Mouse (Mus musculus) MEL (cell line): ENCODE measurements around the gene Milr1. TPM values are rescaled to one million over a fixed set of nuclear protein-coding genes. Genes with fewer than 3 reads are reported as not detected.

Experiments
- DNase-seq: peaks from one replicate; pipeline ENCODE4 v3.0.0; 2011; ENCODE audit warnings: low read depth, low spot score
- H3K27ac ChIP-seq: 2 replicates; pipeline ENCODE4 v1.5.1; 2012; ENCODE audit warnings: low read depth, mild to moderate bottlenecking, control low read depth, low read length, moderate library complexity; ENCODE audit not compliant: control insufficient read depth
- H3K27me3 ChIP-seq, 2 experiments: fragments of 150-350 bp in 1 of 2; sonication (generic) in 1 of 2; 2 replicates each; pipeline ENCODE4 v1.6.1; 2012; ENCODE audit warnings: low read length in 2 of 2, mild to moderate bottlenecking in 2 of 2, improper control_type of control experiment in 1 of 2, moderate library complexity in 1 of 2; ENCODE audit not compliant: insufficient read depth in 2 of 2, control insufficient read depth in 1 of 2
- H3K36me3 ChIP-seq, 2 experiments: 2 replicates each; pipeline ENCODE4 v1.6.1; 2012 to 2014; ENCODE audit warnings: low read length in 2 of 2, improper control_type of control experiment in 1 of 2, inconsistent platforms in 1 of 2, mild to moderate bottlenecking in 1 of 2; ENCODE audit not compliant: insufficient read depth in 2 of 2, control insufficient read depth in 1 of 2
- H3K4me1 ChIP-seq, 2 experiments: fragments of 150-350 bp in 1 of 2; sonication (generic) in 1 of 2; 2 replicates each; pipeline ENCODE4 v1.6.1; 2012; ENCODE audit warnings: low read length in 2 of 2, improper control_type of control experiment in 1 of 2, mild to moderate bottlenecking in 1 of 2; ENCODE audit not compliant: insufficient read depth in 2 of 2, control insufficient read depth in 1 of 2
- H3K4me3 ChIP-seq, 2 experiments: fragments of 150-350 bp in 1 of 2; sonication (generic) in 1 of 2; 2 replicates each; pipeline ENCODE4 v1.5.1; 2012; ENCODE audit warnings: low read depth in 2 of 2, low read length in 2 of 2, mild to moderate bottlenecking in 2 of 2, moderate library complexity in 2 of 2, control low read depth in 1 of 2, improper control_type of control experiment in 1 of 2; ENCODE audit not compliant: control insufficient read depth in 1 of 2, insufficient read depth in 1 of 2
- H3K79me2 ChIP-seq: 2 replicates; pipeline ENCODE4 v1.6.1; 2012; ENCODE audit warnings: mild to moderate bottlenecking, low read length, moderate library complexity; ENCODE audit not compliant: control insufficient read depth, poor library complexity, insufficient read depth
- H3K9ac ChIP-seq: 2 replicates; pipeline ENCODE4 v1.6.1; 2012; ENCODE audit warnings: low read depth, mild to moderate bottlenecking, control low read depth, low read length, moderate library complexity; ENCODE audit not compliant: control insufficient read depth, poor library complexity, severe bottlenecking
- H3K9me3 ChIP-seq: fragments of 150-350 bp; sonication (generic); replicated peaks from 2 replicates; pipeline ENCODE4 v1.6.1; 2012; ENCODE audit warnings: mild to moderate bottlenecking, low read length, improper control_type of control experiment, moderate library complexity; ENCODE audit not compliant: insufficient read depth
- BHLHE40 ChIP-seq: IDR thresholded peaks from 2 replicates; pipeline ENCODE4 v1.6.1; 2012; ENCODE audit warnings: low read depth, mild to moderate bottlenecking, inconsistent platforms, low read length, improper control_type of control experiment, borderline replicate concordance
- CHD1 ChIP-seq: IDR thresholded peaks from 2 replicates; pipeline ENCODE4 v1.6.1; 2012; ENCODE audit warnings: low read depth, mild to moderate bottlenecking, inconsistent platforms, low read length, improper control_type of control experiment
- CHD2 ChIP-seq: IDR thresholded peaks from 2 replicates; pipeline ENCODE4 v1.6.1; 2011; ENCODE audit warnings: low read length, improper control_type of control experiment
- ELF1 ChIP-seq: IDR thresholded peaks from 2 replicates; pipeline ENCODE4 v1.6.1; 2014; ENCODE audit warnings: low read depth, mild to moderate bottlenecking, inconsistent platforms, low read length, improper control_type of control experiment, moderate library complexity
- EP300 ChIP-seq, 2 experiments: IDR thresholded peaks; 2 replicates each; pipeline ENCODE4 v1.6.1; 2011; ENCODE audit warnings: improper control_type of control experiment in 2 of 2, low read length in 2 of 2, low read depth in 1 of 2, mild to moderate bottlenecking in 1 of 2
- ETS1 ChIP-seq: IDR thresholded peaks from 2 replicates; pipeline ENCODE4 v1.6.1; 2012; ENCODE audit warnings: low read depth, mild to moderate bottlenecking, inconsistent platforms, low read length, improper control_type of control experiment, moderate library complexity
- GATA1 ChIP-seq: IDR thresholded peaks from 2 replicates; pipeline ENCODE4 v1.6.1; 2011; ENCODE audit warnings: low read depth, low read length, improper control_type of control experiment
- HCFC1 ChIP-seq: IDR thresholded peaks from 2 replicates; pipeline ENCODE4 v1.6.1; 2012; ENCODE audit warnings: low read depth, mild to moderate bottlenecking, inconsistent platforms, low read length, improper control_type of control experiment, moderate library complexity
- JUND ChIP-seq: IDR thresholded peaks from 2 replicates; pipeline ENCODE4 v1.6.1; 2011; ENCODE audit warnings: low read depth, mild to moderate bottlenecking, improper control_type of control experiment, low read length
- KAT2A ChIP-seq: conservative IDR thresholded peaks from 2 replicates; pipeline ENCODE4 v1.6.1; 2012; ENCODE audit warnings: low read depth, low read length, improper control_type of control experiment, inconsistent platforms
- MAFK ChIP-seq: IDR thresholded peaks from 2 replicates; pipeline ENCODE4 v1.6.1; 2011; ENCODE audit warnings: low read depth, mild to moderate bottlenecking, low read length, improper control_type of control experiment, borderline replicate concordance
- MAZ ChIP-seq: IDR thresholded peaks from 2 replicates; pipeline ENCODE4 v1.6.1; 2012; ENCODE audit warnings: low read depth, mild to moderate bottlenecking, inconsistent platforms, low read length, improper control_type of control experiment
- MEF2A ChIP-seq: IDR thresholded peaks from 2 replicates; pipeline ENCODE4 v1.6.1; 2014; ENCODE audit warnings: low read depth, mild to moderate bottlenecking, inconsistent platforms, low read length, improper control_type of control experiment; ENCODE audit not compliant: poor library complexity, insufficient replicate concordance, severe bottlenecking; ENCODE audit errors: extremely low read depth
- MXI1 ChIP-seq: IDR thresholded peaks from 2 replicates; pipeline ENCODE4 v1.6.1; 2011; ENCODE audit warnings: mild to moderate bottlenecking, low read depth, low read length, improper control_type of control experiment
- MYB ChIP-seq: IDR thresholded peaks from 2 replicates; pipeline ENCODE4 v1.6.1; 2011; ENCODE audit warnings: mild to moderate bottlenecking, low read depth, low read length, improper control_type of control experiment
- MYC ChIP-seq: IDR thresholded peaks from 2 replicates; pipeline ENCODE4 v1.6.1; 2011; ENCODE audit warnings: low read depth, mild to moderate bottlenecking, low read length, improper control_type of control experiment, moderate library complexity
- NELFE ChIP-seq: IDR thresholded peaks from 2 replicates; pipeline ENCODE4 v1.6.1; 2011; ENCODE audit warnings: low read depth, low read length, improper control_type of control experiment
- NRF1 ChIP-seq: IDR thresholded peaks from 2 replicates; pipeline ENCODE4 v1.6.1; 2014; ENCODE audit warnings: low read depth, mild to moderate bottlenecking, inconsistent platforms, low read length, improper control_type of control experiment, moderate library complexity; ENCODE audit not compliant: poor library complexity, insufficient read depth, severe bottlenecking
- POLR2A ChIP-seq, 2 experiments: IDR thresholded peaks; 2 replicates each; pipeline ENCODE4 v1.6.1; 2011 to 2012; ENCODE audit warnings: low read length in 2 of 2, mild to moderate bottlenecking in 2 of 2, control low read depth in 1 of 2, improper control_type of control experiment in 1 of 2, low read depth in 1 of 2, moderate library complexity in 1 of 2; ENCODE audit not compliant: control insufficient read depth in 1 of 2, insufficient read depth in 1 of 2, poor library complexity in 1 of 2
- RCOR1 ChIP-seq: IDR thresholded peaks from 2 replicates; pipeline ENCODE4 v1.6.1; 2012; ENCODE audit warnings: low read depth, mild to moderate bottlenecking, inconsistent platforms, low read length, improper control_type of control experiment
- SMC3 ChIP-seq: IDR thresholded peaks from 2 replicates; pipeline ENCODE4 v1.6.1; 2011; ENCODE audit warnings: low read depth, low read length, improper control_type of control experiment
- TBP ChIP-seq: IDR thresholded peaks from 2 replicates; pipeline ENCODE4 v1.8.0; 2011; ENCODE audit warnings: low read depth, low read length, improper control_type of control experiment
- TCF12 ChIP-seq: IDR thresholded peaks from 2 replicates; pipeline ENCODE4 v1.6.1; 2014; ENCODE audit warnings: low read depth, mild to moderate bottlenecking, inconsistent platforms, low read length, improper control_type of control experiment, moderate library complexity
- UBTF ChIP-seq: IDR thresholded peaks from 2 replicates; pipeline ENCODE4 v1.6.1; 2012; ENCODE audit warnings: low read depth, mild to moderate bottlenecking, inconsistent platforms, low read length, improper control_type of control experiment, moderate library complexity, borderline replicate concordance; ENCODE audit not compliant: insufficient read depth
- USF2 ChIP-seq, 2 experiments: IDR thresholded peaks; 2 replicates each; pipeline ENCODE4 v1.6.1; 2011 to 2012; ENCODE audit warnings: improper control_type of control experiment in 2 of 2, low read length in 2 of 2, borderline replicate concordance in 1 of 2, inconsistent platforms in 1 of 2, low read depth in 1 of 2, mild to moderate bottlenecking in 1 of 2; ENCODE audit not compliant: insufficient read depth in 1 of 2
- ZC3H11A ChIP-seq: IDR thresholded peaks from 2 replicates; pipeline ENCODE4 v1.6.1; 2012; ENCODE audit warnings: low read depth, mild to moderate bottlenecking, inconsistent platforms, low read length, improper control_type of control experiment
- ZKSCAN1 ChIP-seq: IDR thresholded peaks from 2 replicates; pipeline ENCODE4 v1.6.1; 2012; ENCODE audit warnings: low read depth, mild to moderate bottlenecking, inconsistent platforms, low read length, improper control_type of control experiment, moderate library complexity
- ZMIZ1 ChIP-seq: IDR thresholded peaks from 2 replicates; pipeline ENCODE4 v1.6.1; 2012; ENCODE audit warnings: low read depth, mild to moderate bottlenecking, inconsistent platforms, low read length, improper control_type of control experiment, moderate library complexity
- ZNF384 ChIP-seq: IDR thresholded peaks from 2 replicates; pipeline ENCODE4 v1.6.1; 2012; ENCODE audit warnings: low read depth, mild to moderate bottlenecking, inconsistent platforms, low read length, improper control_type of control experiment
- polyA plus RNA-seq, 2 experiments: library from polyadenylated mRNA; stranded (reverse) in 1 of 2; unstranded in 1 of 2; fragments of >175 nt in 1 of 2; fragments of >200 nt in 1 of 2; gene quantifications; 2 replicates each; pipeline versions ENCODE4 v1.2.1 to v1.2.4; 2012; ENCODE audit warnings: low replicate concordance in 2 of 2, low read depth in 1 of 2; ENCODE audit not compliant: insufficient read length in 2 of 2, insufficient read depth in 1 of 2, missing spikeins in 1 of 2
- total RNA-seq: library from RNA; depleted of rRNA; stranded (reverse); fragments of 300-350 nt; gene quantifications from 2 replicates; pipeline ENCODE4 v1.2.3, GENCODE M21; 2012

The Milr1 gene
- total and polyA plus RNA-seq, 3 experiments = 0.26 TPM; not detected in 2

GRCm38 (mm10) chr11:106720379-106720778, 30.6 kb upstream of the Milr1 start:
- Histone ChIP-seq H3K27ac (no peak overlapping the region), H3K36me3 (peaks cover 0 to 25% of the 10 kb centered on the region in 2 experiments; a peak in 2 of 4 replicates), H3K9ac (no peak overlapping the region), H3K4me1 (peaks cover 16 to 25% of the 10 kb centered on the region in 2 experiments), H3K27me3 (no peaks in the 10 kb centered on the region; a peak in 1 of 4 replicates), H3K9me3 (no peaks in the 10 kb centered on the region), H3K79me2 (no peaks in the 10 kb centered on the region), H3K4me3 (no peak overlapping the region)
- TF ChIP-seq ZMIZ1 = no peak
- TF ChIP-seq USF2 (IDR thresholded peaks at IDR 0.05; ENCODE audit: borderline replicate concordance in 1 of 2, insufficient read depth in 1 of 2, low read depth in 1 of 2, low read length in 2 of 2) = no peak
- TF ChIP-seq TCF12 = no peak
- TF ChIP-seq POLR2A (IDR thresholded peaks at IDR 0.05; ENCODE audit: control insufficient read depth in 1 of 2, insufficient read depth in 1 of 2, low read depth in 1 of 2, low read length in 2 of 2, poor library complexity in 1 of 2) = no peak
- no peak for TF ChIP-seq SMC3
- TF ChIP-seq NRF1 = no peak
- TF ChIP-seq BHLHE40 = no peak
- no peak for TF ChIP-seq MAZ
- no peak for TF ChIP-seq MEF2A
- no peak for TF ChIP-seq UBTF
- no peak for TF ChIP-seq MXI1
- TF ChIP-seq ETS1 = no peak
- no peak for TF ChIP-seq GATA1
- no peak for TF ChIP-seq ZNF384
- no peak for TF ChIP-seq ZC3H11A
- no peak for TF ChIP-seq NELFE
- no peak for TF ChIP-seq MAFK
- DNase-seq = no peak

- H3K4me1 ChIP-seq = peaks cover 23 to 39% of the 10 kb centered on the region in 2 experiments
- no peak overlapping the region for H3K4me3 ChIP-seq
- no peaks in the 10 kb centered on the region for H3K9me3 ChIP-seq
- H3K27me3 ChIP-seq = no peaks in the 10 kb centered on the region; a peak in 1 of 4 replicates
- H3K36me3 ChIP-seq = peaks cover 0 to 36% of the 10 kb centered on the region in 2 experiments; a peak in 2 of 4 replicates
- H3K79me2 ChIP-seq = no peaks in the 10 kb centered on the region
- DNase-seq = peak; percentile 73
- peak overlapping the region; percentile 29; the same call in 1 of the 2 replicates for H3K9ac ChIP-seq
- peak overlapping the region; percentile 46 for H3K27ac ChIP-seq
- TF ChIP-seq EP300 (IDR thresholded peaks at IDR 0.05; ENCODE audit: low read depth in 1 of 2, low read length in 2 of 2) (peak; percentile 21 to 65; a peak in 3 of 4 replicates), CHD1 (no peak), ZKSCAN1 (no peak), JUND (no peak), MAFK (no peak), ZMIZ1 (no peak), HCFC1 (no peak), BHLHE40 (peak; percentile 93), ELF1 (no peak), CHD2 (no peak), POLR2A (IDR thresholded peaks at IDR 0.05; ENCODE audit: control insufficient read depth in 1 of 2, insufficient read depth in 1 of 2, low read depth in 1 of 2, low read length in 2 of 2, poor library complexity in 1 of 2) (no peak), USF2 (IDR thresholded peaks at IDR 0.05; ENCODE audit: borderline replicate concordance in 1 of 2, insufficient read depth in 1 of 2, low read depth in 1 of 2, low read length in 2 of 2) (no peak), TBP (no peak), ETS1 (peak; percentile 54; the same call in 1 of the 2 replicates), KAT2A (no peak), GATA1 (peak; percentile 51; the same call in 1 of the 2 replicates), MAZ (no peak; the same call in 1 of the 2 replicates), MEF2A (no peak), MXI1 (0 out of 2 replicates have a peak, but pooled peaks have one; percentile 25), ZC3H11A (no peak), MYC (0 out of 2 replicates have a peak, but pooled peaks have one; percentile 30), MYB (no peak), RCOR1 (no peak), NELFE (no peak)
Observed at GRCm38 (mm10) chr11:106722831-106723361, 28.1 kb upstream of the Milr1 start.
